Mouse (Mus musculus): ENCODE measurements around the gene Nrxn2. TPM values are rescaled to one million over a fixed set of nuclear protein-coding genes. Genes with fewer than 3 reads are reported as not detected.

Gene Nrxn2
- total RNA-seq, 2 experiments from 2014 or later, result 1.1 to 1.3 TPM

DNA sequence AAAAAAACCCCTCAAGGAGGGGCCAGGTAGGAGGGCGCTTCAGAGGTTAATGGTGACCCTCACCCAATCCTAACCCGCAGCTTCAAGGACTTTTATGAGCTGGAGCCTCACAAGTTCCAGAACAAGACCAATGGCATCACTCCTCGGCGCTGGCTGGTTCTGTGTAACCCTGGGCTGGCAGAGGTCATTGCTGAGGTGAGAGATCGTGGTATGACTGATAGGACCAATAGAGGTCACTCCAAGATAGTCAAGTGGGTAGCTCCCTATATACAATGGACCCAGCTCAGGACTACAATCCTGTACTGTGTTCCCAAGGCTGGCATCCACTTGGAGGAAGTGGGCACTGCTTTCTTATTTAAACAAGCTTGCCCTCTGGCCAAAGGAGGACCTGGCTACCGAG, 28.3 kb upstream of the Nrxn2 start:
- DNase-seq (ENCODE audit: low spot score), result no peak

DNA sequence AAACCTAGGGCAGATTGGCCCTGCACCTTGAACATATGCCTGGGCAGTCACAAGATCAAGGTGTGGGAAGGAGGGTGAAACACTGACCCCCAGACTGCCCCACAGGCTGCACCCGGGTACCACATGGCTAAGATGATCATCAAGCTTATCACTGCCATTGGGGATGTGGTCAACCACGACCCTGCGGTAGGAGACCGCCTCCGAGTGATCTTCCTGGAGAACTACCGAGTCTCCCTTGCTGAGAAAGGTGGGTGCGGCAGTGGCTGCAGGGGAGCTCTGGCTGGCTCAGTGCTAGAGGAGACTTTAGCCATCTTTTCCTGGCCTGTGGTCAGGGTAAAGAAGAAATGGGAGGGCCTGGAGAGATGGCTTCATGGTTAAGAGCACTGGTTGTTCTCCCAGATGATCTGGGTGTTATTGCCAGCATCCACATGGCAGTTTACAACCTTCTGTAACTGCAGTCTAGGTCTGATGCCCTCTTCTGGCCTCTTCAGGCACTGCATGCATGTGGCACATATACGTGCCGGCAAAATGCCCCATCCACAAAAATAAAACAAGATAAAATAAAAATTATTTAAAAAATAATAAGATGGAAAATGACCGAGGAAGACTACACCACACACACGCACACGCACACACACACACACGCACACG, 25.7 kb upstream of the Nrxn2 start:
- DNase-seq (ENCODE audit: low spot score), result no peak

DNA sequence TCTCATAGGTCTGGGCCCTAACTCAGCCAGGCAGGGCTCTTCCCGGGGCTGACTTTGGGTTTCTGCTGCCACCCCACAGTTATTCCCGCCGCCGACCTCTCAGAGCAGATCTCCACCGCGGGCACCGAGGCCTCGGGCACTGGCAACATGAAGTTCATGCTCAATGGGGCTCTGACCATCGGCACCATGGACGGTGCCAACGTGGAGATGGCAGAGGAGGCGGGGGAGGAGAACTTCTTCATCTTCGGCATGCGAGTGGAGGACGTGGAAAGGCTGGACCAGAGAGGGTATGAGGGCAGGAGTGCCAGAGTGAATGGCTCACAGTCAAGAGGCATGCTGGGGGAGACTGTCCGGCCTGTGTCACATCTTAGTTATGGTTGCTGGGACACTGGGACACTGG, 24.9 kb upstream of the Nrxn2 start:
- DNase-seq (ENCODE audit: low spot score), result no peak

DNA sequence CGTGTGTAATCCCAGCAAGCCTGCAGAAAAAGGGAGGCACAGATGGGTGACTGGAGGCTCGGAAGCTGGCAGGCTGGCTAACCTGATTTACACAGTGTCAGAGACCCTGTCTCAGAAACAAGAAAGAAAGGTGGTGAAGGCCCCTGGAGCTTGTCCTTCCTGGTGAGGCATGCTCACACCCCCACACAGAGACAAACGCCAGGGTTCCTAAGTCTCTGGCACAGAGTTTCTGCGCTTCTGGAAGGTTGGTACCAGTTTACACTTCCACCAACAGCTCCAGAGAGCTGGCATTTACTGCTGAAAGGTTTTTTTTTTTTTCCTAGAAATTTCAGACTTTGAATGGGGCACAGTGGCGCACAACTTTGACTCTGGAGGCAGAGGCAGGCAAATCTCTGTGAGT, 22.3 kb upstream of the Nrxn2 start:
- DNase-seq (ENCODE audit: low spot score), result no peak

DNA sequence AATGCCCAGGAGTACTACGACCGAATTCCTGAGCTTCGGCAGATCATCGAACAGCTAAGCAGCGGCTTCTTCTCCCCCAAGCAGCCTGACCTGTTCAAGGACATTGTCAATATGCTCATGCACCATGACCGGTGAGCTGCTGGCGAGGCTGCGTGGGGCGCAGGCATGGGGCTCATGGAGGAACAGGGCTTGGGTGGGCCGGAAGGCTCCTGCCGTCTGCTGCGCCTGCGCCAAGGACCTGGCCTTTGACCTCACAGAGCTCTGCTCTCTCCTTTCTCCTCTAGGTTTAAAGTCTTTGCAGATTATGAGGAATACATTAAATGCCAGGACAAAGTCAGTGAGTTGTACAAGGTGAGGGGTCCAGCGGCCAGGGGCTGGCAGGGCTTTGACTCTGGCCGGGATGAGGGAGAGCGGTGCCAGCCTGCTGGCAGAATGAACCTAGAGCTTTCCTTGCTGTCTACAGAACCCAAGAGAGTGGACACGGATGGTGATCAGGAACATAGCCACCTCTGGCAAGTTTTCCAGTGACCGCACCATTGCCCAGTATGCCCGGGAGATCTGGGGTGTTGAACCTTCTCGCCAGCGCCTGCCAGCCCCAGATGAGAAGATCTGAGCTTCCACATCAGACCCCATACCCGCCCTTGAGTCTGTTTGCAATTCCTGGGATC, 20.8 kb upstream of the Nrxn2 start:
- no peak for DNase-seq (ENCODE audit: low spot score)

DNA sequence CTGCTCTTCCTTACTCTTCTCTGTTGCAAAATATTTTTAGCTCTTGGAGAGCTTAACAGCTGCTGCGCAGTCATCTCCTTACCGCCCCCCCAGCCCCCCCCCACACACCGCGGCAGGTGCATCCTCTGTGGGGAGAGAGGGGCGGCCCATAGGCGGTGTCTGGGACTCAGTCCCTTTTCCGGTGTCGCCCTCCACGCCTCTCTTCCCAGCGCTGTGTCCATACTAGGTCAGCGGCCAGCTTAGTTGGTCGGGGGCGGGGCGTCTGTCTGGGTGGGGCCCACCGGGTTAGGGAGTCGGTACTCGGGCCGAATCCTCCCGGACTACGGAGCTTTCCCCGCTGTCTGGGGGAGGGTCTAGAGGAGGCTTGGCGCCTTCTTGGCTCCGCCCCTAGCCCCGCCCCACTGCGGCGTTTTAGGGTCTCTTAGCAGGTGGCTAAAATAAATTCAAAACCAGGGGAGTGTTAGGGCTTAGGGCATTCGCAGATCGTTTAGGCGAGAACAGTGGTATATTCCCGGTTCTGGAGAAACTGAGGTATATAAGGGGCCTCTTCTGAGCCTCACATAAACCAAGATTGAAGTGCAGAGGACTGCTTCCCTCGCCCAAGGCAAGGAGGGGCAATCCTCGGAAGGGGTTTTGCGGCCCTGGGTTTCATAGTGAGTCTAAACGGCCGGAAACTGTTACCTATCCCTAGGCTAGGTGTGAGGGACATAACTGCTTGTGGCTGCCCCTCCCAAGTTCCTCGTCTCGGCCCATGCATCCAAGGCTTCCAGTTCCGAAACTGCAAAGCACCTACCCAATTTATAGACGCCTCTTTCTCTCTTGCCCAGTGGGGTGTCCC, 19.9 kb upstream of the Nrxn2 start:
- peak; percentile 78 for DNase-seq (ENCODE audit: low spot score)

DNA sequence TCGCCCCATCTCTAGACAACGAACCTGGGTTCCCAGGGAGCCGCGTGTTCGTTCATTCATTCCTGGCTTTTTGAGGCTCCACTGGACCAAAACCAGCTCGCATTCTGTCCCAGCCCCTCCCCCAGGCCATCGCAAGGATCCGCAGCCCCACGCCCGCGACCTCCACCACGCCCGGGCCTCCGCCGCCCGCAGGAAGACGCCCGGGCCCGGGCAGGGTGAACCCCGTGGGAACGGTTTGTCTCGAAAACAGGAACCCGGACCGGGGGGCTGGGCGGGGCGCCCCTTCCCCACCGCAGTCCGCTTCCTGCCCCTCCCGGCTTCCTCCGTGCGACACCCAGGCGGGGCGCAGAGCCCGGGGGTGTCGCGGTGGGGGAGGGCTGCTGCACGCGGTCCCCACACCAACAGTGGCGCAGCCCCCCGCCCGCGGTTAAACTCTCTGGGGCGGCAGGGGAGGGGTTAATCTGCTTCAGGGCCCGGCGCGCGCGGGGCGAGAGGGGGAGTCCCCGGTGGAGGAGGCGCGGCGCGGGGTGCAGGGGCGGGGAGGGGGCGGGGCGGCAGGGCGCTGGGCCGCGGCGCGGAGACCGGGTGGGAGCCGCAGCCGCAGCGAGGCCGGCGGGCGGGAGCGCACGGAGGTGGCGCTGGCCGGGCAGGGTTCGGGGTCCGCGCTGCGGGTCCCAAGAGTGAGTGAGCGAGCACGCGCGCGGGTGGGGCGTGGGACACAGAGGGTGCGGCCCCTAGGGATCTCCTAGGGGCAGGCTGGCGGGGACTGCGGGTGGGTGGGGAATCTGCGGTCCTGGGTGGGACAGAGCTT, 19.0 kb upstream of the Nrxn2 start, which contains the start of gene Rasgrp2:
Rasgrp2 (plus strand) TSS at position 56 of the 811 bp plus-strand sequence.
- DNase-seq (ENCODE audit: low spot score), result no peak

DNA sequence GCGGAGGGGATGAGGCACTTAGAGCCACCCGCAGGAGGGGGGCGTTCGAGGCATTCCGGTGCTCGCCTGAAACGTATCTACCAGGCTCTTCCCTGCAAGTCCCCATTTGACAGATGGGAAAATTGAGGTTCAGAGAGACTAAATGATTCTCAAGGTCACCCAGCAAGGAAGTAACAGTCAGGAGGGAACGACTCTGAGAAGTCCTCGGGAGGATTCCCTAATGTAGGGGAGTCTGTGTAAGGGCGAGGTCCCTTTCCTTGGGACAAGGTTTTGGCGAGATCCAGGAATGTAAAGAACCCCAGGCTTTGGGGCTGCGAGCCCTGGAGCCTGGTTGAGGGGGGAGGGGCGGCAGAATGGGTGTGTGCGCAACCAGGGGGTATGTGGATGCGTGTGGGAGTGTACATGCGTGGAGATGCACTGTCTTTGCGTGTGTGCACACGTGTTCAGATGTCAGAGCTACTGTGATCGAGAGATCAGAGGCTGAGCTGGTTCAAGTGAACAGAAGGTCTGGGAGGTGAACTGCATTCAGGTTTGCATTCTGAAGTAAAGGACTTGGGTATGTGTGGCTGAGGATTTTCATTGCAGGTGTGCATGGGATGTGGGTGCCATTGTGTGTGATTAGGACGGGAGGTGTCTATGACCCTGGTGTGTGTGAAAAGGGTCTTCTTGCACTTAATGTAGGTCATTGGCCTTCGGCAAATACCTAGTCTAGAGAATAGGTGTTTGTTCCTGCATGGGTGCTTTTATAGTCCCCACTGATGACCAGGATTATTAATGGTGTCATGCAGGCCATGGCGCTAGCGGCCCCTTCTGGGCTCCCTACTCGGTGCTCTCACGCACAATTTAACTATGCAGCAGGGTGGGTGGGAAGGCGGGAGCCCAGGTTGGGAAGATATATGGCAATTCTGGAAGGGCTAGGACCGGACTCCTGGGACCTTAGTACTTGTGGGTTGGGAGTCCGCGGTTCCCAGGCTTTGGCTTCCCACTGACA, 18.1 kb upstream of the Nrxn2 start:
- no peak for DNase-seq (ENCODE audit: low spot score)

DNA sequence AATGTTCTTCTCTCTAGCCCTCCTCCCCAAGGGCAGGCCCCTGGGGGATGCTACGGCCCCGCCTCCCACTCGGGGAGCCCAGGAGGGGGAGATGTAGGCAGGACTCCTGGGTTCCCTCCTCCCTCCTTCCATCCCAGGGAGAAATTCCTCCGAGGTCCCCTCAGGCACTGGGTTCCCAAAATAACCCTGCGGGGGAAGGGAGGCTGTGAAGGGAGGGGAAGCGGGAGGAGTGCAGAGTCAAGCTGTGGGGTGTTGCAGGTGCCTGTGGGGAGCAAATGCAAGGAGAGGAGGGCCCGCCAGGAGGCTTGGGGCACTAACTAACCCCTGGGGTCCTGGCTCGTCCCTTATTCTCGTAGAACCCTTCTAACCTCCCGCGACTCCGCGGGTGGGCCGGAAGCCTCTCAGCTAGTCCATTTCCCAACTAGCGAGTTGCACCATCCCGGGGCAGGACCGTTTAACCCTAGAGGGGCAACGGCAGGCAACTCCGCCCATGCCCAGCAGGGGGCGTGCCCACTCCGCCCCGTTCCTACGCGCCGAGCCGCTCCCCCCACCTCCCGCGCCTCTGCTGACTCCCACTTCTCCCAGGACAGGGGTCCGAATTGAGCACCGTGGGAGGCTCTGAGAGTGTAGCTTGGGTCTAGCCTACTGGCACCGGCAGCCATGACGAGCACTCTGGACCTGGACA, 17.3 kb upstream of the Nrxn2 start:
- DNase-seq (ENCODE audit: low spot score), result peak; percentile 85

DNA sequence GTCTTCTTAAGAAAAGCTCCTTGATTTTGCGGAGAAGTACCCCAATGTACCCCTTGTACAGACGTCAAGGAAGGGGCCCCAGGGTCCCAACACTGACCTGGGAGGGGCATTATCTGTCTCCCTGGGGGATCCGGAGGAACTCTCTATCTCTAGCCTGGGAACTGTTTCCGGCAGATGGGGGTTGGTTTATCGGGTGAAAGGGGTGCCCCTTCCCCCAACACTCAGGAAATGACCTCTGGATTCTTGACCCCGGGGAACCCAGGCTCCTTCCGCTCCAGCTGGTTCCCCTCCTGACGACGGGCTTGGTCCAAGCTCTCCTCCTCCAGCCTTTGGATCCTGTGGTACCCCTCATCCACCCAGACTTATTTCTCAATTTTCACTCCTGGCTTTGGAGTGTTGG, 16.6 kb upstream of the Nrxn2 start:
- DNase-seq (ENCODE audit: low spot score), result no peak

DNA sequence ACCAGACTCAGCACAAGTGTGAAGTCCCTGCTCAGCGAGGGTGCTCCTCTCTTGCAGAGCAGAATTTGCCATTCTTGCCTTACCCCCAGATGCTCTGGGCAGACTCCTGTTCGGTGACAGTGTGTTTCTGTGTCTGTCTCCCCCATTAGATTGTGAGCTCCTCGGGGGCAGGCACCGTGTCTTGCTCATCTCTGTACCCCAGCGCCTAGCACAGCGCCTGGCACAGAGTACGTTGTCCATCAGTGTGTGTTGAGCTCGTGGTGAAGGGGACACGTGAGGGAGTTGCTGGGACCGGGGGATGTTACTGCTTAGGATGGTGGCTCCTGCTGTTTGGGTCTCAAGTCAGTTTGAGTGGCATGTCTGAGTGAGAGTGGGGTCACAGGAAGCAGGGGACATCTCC, 14.7 kb upstream of the Nrxn2 start:
- DNase-seq (ENCODE audit: low spot score), result no peak

DNA sequence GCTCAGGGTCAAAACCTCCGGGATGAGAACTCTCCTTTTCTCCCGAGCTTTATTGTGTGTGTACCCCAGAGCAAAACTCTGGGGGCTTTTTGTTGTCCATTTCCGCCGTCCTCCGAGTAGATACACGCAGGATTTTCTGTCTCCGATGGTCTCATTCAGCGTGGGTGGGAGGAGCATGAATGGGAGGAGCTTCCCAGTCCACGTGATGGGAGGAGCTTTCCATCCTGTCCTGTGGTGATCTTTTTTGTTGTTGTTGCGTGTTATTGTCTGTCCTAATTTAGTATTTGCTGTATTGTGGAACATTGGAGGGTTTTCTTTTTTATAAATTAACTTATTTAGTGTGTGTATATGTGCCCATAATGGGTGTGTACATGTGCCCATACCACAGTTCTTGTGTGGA, 13.1 kb upstream of the Nrxn2 start:
- no peak for DNase-seq (ENCODE audit: low spot score)

DNA sequence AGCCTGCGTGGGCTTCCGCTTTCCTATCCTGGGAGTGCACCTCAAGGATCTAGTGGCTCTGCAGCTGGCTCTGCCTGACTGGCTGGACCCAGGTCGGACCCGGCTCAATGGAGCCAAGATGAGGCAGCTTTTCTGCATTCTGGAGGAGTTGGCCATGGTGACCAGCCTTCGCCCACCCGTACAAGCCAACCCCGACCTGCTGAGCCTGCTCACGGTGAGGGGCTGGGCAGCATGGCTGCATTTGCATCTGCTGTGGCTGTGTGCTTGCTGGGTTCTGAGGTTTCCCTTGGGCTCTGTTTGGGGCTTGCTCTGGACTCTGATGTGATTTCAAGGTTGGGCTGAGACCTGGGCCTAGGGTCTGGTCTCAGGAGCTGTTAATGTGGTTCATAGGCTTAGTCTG, 11.4 kb upstream of the Nrxn2 start:
- no peak for DNase-seq (ENCODE audit: low spot score)

DNA sequence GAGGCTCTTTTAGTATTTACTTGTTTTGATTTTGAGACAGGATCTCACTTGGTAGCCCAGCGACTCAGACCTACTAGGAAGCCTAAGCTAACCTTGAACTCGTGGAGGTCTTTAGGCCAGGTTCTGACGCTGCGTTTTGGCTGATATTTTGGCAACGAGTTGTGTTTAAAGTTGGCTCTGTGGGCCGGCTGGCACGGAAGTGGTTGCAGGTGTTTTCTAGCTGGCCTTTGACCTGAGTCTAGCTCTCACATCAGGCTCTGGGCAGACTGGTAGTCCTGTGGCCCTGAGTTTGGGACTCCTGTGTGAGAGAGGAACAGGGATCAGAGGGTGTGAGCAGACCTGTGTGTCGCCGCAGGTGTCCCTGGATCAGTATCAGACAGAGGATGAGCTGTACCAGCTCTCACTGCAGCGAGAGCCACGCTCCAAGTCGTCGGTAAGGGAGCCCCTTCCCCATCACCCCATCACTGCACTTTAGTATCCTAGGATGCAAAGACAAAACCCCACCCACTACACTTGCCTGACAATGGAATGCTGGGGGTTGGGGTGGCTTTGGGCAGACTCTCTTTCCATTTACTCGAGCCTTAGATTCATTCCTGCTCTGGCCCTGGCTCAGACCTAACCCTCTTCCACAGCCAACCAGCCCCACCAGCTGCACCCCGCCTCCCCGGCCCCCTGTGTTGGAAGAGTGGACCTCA, 10.6 kb upstream of the Nrxn2 start:
- no peak for DNase-seq (ENCODE audit: low spot score)

DNA sequence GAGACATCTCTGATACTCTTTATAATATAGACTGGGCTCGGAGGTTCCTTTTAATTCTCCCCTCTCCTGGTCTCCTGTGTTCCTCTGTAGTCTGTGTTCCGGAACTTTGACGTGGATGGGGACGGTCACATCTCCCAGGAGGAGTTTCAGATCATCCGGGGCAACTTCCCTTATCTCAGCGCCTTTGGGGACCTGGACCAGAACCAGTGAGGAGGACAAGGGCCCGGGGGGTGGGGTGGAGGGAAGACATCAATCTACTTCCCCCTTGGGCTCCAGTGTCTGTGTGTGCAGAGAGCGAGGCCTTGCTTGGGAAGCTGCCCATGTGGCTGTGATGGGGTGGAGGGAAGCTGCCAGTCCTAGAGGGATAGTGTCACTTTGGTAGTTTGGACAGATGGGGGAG, 9.8 kb upstream of the Nrxn2 start:
- no peak for DNase-seq (ENCODE audit: low spot score)

DNA sequence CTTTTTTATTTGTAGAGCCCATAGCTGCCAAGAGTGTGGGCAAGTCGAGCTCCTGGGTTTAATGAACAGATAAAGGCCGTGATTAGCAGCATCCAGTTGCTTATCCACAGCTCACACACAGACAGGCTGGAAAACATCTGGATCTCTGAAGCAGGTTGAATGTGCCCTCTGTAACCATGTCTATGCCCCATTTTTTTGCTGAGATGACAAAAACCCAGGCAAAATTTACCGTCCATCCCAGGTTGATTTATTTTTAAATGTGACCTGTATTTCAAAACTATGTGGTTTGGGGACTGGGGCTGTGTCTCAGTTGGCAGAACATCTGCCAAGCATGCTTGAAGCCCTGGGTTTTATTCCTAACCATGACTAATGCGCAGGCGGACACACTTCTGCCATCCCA, 9.4 kb upstream of the Nrxn2 start:
- no peak for DNase-seq (ENCODE audit: low spot score)

DNA sequence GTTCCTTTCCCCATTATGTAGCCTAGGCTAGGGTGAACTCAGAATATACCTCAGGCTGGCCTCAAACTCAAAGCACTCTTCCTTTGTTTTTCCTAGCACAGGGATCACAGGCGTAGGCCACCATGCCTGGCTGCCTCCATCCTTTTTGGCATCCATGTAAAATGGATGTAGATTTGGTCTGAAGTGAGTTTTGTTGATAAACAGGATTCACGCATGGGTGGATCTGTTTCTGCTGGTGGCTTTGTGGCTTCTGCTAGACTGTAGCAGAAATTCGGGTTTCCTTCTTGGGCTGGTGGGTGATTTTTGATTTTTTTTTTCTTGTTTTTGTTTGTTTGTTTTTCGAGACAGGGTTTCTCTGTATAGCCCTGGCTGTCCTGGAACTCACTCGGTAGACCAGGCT, 8.6 kb upstream of the Nrxn2 start:
- no peak for DNase-seq (ENCODE audit: low spot score)

DNA sequence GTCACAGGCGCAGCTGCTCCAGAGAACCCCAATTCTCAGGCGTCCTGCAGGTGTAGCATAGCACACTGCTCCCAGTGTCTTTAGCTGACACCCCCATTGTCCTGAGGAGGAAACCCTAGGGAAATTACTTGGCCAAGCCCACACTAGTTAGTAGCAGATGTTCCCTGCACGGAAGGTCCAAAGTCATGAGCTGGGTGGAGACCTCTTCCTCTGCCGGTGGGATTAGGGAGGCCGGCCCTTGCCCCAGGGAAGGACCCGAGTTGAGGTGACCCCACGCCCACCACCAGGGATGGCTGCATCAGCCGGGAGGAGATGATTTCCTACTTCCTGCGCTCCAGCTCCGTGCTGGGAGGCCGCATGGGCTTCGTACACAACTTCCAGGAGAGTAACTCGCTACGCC, 5.7 kb upstream of the Nrxn2 start:
- DNase-seq (ENCODE audit: low spot score), result no peak

DNA sequence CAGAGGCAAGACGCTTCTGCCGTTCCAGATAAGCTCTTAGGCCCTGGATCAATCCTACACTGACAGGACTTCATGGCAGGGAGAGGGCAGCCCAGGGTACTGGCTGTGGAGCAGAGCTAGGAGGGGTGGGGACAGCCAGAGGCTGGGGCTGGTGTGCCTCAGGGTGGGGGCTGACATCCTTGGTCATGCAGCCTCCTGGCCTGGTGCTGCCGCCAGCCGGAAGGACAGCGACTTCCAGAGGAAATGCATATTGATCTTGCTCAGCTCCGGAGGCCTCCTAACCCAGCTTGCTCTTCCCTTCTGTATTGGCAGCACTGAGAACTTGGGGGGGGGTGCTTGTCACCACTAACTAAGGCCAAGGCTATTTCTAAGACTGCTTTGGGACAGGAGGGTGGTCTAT, 3.1 kb upstream of the Nrxn2 start:
- DNase-seq (ENCODE audit: low spot score), result no peak
